Mouse (Mus musculus): ENCODE measurements around the gene Nppa.
"Not testable (repeated sequence)": the region's sequence is repeated elsewhere in the genome, so short reads cannot be mapped to it uniquely, and the experiment has no call there.

The Nppa gene

DNA sequence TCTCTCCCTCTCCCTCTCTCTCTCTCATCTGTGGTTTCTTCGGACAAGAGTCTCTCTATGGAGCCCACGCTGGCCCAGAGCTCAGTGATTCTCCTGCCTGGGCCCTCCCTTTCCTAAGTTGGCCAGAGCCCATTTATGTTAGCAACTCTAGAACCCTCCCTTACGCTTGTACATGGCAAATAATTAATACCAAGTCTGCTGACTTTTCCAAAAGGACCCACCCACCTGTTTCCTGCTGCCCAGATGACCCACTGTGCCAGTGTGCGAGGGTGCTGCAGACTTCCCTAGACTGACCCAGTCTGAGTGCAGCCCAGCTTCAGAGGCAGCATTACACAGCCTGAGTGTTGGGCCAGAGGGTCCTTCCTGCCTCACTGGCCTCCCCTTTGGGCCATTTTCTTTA lies 11.7 kb downstream of the Nppa start:
- no peak for DNase-seq

DNA sequence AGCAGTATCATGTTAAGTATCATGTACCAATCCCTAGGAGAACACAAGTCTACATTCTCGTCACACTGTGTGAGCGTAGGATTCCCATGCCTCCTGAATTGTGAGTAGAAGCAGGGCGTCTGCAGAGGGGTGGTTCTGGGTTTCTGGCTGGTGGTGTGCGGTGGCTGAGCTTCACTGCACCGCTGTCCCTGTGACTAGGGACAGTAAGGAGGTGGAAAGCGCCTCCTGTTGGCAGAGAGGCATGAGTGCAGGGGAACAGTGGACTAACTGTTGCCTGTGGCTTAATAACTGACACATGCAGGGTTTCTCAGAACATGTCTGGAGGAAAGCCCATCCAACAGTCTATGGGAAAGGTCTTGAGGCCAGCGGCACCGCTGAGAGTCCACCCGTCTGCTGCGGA lies 14.9 kb downstream of the Nppa start:
- peak; percentile 22 for DNase-seq

GRCm38 (mm10) chr4:148016981-148017380 lies 16.5 kb downstream of the Nppa start:
- DNase-seq = no peak

DNA sequence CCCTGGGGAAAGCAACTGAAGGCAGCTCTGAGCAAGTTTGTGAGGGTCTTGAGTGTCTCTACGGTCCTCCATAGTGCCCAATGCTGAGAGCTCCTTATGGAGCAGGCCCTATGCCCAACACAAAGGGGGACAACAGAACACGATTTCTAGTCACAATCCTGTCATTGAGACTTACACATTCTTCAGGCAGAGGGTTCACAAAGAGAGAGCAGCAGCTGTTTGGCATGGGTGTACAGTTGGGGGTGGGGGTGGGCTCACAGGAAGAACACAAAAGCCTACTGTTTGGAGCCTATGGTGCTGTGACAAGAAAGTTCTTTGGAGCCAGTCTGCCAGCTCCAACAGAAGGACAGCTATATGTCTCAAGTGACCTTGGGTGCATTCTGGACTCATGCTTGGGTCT lies 17.9 kb downstream of the Nppa start:
- peak; percentile 56 for DNase-seq

- no peak for DNase-seq
Observed at GRCm38 (mm10) chr4:148024003-148024402, 23.5 kb downstream of the Nppa start.

GRCm38 (mm10) chr4:148029297-148029696 lies 28.8 kb downstream of the Nppa start:
- DNase-seq = no peak

DNA sequence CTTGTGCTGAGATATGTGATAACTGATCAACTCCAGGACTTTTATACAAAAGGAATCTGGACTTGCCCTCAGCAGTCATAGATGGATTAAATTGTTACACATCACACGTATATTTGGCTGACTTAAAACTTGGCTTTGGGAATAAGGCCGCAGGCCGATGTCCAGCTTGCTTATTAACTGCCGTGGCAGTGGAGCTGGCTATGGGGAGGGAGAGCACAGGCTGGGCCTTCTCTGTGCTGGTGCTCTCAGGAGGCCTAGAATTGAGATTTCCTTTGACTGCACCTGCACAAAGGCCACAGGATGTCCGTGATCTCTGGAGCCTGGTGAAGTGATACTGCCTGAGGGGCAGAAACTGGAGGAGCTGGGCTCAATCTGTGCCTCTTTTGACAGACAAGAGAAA lies 30.0 kb downstream of the Nppa start:
- DNase-seq = no peak

GRCm38 (mm10) chr4:148033858-148034410 lies 33.4 kb downstream of the Nppa start:
- DNase-seq = no peak

DNA sequence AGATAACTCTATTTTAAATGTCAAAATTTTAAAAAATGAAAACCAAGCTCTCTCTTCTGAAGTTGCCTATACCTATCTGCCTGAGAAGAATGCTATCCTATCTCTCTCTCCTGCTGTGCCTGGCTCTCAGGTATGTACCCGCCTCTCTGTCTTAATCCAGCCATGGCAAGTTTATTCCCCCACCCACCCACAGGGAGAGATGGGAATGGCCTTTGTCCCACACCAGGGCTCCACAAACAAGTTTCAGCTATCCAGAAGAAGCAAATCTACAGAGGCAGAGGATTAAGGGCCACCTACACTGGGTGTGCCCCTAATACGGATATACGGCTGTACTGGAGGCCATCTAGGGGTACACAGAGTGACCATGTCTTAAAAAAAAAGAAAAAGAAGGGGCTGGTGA lies 34.9 kb downstream of the Nppa start:
- no peak for DNase-seq

- no peak for DNase-seq
Observed at GRCm38 (mm10) chr4:148038079-148038599, 37.6 kb downstream of the Nppa start.

- DNase-seq = peak; percentile 99
Observed at GRCm38 (mm10) chr4:148038600-148039253, 38.2 kb downstream of the Nppa start, which contains the start of the genes Clcn6 and Mthfr. Gene Clcn6, minus strand, starts transcription at chr4:148038821. Gene Mthfr, plus strand, starts transcription at chr4:148039077.

DNA sequence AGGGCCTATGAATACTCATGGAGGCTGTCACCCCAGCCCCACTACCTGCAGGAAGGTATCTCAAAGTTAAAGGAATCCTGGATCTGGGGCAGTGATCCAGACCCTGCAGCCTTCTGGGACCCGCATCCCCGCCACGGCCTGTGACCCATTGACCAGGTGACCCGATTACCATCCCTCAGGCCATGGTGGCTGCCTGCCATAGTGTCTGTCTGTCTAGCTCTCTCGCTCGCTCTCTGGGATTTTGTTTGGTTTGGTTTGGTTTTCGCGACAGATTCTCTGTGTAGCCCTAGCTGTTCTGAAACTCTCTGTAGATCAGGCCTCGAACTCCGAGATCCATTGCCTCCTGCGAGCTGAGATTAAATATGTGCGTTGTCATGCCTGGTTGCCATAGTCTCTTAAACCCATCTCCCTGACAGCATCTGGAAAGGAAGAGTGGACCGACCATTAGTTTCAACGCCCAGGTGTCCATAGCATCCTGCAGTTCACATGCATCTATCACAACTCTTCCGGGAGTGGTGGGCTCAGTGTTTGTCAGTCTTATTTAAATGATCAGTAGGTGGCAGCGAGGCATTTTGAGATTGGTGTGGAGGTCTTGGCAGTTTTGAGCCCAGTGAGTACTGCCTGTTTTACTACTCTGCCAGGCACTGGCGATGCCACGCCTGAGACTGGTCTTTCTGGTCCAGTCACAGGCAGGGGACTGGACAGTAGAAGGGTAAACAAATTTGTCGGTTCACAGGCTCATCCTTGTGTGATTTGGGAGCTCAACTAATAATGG lies 38.9 kb downstream of the Nppa start:
- peak; percentile 14 for DNase-seq

DNA sequence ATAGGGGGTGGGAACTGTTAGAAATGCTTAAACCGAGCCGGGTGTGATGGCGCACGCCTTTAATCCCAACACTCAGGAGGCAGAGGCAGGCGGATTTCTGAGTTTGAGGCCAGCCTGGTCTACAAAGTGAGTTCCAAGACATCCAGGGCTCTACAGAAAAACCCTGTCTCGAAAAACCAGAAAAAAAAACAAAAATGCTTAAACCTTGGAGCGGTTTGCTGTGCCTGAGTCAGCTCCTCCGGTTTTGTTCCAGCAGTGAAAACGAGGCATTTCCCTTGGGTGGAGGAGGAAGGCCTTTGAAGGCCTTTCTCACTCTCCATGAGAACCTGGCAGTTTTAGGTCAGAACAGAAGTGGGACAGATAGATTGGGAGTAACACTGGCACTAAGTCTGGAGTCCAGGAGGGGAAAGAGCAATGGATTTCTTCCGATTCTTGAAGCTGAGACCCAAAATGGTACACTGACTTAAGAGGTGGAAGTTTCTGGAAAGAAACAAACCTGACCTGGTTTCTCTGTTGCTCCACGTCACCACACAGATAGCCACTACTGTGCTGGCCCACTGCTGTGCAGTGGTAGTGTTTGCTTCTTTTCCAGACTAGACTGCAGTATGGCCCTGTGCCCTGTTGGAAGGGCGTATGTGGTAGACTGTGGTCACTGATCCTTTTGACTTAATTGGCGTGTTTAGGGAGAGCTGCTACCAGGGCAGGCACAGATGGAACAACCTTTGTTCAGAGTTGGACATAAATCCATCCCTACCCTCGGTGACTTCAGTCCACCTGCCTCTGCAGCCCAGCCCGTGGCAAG lies 39.7 kb downstream of the Nppa start:
- DNase-seq = no peak

GRCm38 (mm10) chr4:148040933-148041610 lies 40.5 kb downstream of the Nppa start:
- peak; percentile 85 for DNase-seq

- DNase-seq = no peak
Observed at GRCm38 (mm10) chr4:148041611-148042191, 41.2 kb downstream of the Nppa start.

DNA sequence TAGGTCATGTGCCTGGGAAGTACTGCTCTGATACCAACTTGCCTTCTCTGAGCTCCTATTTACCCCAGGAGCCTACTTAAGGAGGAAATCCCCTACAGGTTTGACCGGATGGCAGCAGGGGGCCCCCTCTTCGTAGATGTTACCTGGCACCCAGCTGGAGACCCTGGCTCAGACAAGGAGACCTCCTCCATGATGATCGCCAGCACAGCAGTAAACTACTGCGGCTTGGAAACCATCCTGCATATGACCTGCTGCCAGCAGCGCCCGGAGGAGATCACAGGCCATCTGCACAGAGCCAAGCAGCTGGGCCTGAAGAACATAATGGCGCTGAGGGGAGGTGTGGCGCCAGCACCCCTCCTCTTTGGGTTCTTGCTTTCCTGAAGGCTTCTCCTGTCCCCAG lies 42.8 kb downstream of the Nppa start:
- DNase-seq = not testable (repeated sequence)

DNA sequence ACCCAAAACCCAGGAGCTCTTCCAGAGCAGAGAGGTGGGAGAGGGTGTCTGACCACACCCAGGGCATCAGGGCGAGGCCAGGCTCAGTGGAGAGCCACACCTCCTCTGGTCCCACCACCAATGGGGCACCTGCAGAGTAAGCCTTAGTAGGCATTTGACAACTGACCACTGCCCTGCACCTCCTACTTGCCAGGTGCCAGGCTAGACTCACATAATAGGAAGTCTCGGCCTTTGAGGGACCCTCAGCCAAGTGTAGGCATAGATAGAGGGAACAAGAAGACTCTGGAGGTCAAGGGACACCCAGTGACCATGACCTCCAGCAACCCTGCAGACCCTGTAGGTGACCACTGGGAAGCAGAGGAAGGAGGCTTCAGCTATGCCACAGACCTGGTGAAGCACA lies 43.6 kb downstream of the Nppa start:
- no peak for DNase-seq

GRCm38 (mm10) chr4:148046450-148047031 lies 46.0 kb downstream of the Nppa start:
- DNase-seq = peak; percentile 48

DNA sequence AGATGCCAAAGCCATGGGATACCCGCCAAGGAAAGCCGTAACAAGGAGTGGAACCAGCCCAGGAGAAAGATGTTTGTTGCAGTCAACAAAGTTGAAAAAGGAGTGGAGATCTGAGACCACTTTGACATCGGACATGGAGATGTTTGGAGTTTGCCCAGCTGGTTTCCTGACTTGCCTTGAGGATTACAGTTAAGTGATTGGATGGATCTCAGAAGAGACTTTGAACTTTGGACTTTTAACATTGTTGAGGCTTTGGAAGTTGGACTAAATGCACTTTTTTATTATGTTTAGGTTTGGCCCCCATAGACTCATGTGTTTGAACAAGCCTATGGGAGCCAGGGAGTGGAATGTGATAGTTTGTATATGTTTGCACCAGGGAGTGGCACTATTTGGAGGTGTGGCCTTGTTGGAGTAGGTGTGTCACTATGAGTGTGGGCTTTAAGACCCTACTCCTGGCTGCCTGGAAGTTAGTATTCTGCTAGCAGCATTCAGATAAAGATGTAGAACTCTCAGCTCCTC lies 49.9 kb downstream of the Nppa start:
- DNase-seq = not testable (repeated sequence)

DNA sequence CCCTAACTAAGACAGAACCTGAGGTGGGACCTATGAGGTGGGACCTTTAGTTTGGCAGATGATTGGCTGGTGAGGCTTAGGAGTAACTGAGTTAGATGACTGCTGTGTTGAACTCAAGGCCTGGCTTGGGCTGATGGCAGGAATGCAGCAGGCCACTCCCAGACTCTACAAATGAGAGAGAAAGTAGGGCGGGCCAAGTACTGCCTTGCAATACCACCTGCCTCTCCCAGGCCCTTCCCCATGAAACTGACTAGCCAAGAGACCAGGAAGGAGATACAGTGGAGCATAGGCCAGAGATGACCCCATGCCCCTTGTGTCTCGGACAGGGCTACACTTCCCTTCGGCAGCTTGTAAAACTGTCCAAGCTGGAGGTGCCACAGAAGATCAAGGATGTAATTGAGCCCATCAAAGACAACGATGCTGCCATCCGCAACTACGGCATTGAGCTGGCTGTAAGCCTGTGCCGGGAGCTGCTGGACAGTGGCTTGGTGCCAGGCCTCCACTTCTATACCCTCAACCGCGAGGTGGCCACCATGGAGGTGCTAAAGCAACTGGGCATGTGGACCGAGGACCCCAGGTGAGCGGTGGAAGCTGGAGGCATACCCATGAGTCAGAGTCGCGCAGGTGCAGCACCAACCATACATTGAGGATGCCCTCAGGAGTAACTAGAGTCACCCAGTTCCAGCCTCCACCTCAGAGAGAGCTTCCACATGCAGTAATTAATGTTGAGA lies 50.7 kb downstream of the Nppa start:
- no peak for DNase-seq
